Mouse (Mus musculus): ENCODE results near the gene Dph3. TPM values are rescaled to one million over a fixed set of nuclear protein-coding genes. Genes with fewer than 3 reads are reported as not detected.

Dph3 gene
- total and polyA plus RNA-seq, 2 experiments from 2014 or later: 45.3 to 78.2 TPM

- H3K4me3 ChIP-seq (ENCODE audit: low read length): no peak overlapping the region
- H3K9ac ChIP-seq (replicated peaks; ENCODE audit: low read length): no peak overlapping the region
- no peak for ATAC-seq
- WGBS: 62% methylated on average over 10 of the region's 10 CpGs
- no peaks in the 10 kb centered on the region for H3K9me3 ChIP-seq (ENCODE audit: low read length)
- no peaks in the 10 kb centered on the region for H3K36me3 ChIP-seq (ENCODE audit: insufficient read depth, low read length)
- DNase-seq (ENCODE audit: low spot score): no peak
- H3K4me1 ChIP-seq (ENCODE audit: insufficient read depth, low read length): no peaks in the 10 kb centered on the region
- no peak overlapping the region for H3K27ac ChIP-seq
- no peak for TF ChIP-seq CTCF (IDR thresholded peaks at IDR 0.05; ENCODE audit: low read depth)
- no peak overlapping the region for H3K4me2 ChIP-seq (ENCODE audit: low read depth, low read length)
- H3K27me3 ChIP-seq (ENCODE audit: insufficient read depth, low read length): no peaks in the 10 kb centered on the region
These were observed 30.7 kb downstream of the Dph3 start for GRCm38 (mm10) chr14:32054788-32055187.

GRCm38 (mm10) chr14:32053895-32054294 lies 31.6 kb downstream of the Dph3 start:
- Histone ChIP-seq H3K4me2 (ENCODE audit: low read depth, low read length) (no peak overlapping the region), H3K36me3 (ENCODE audit: insufficient read depth, low read length) (no peaks in the 10 kb centered on the region), H3K4me1 (ENCODE audit: insufficient read depth, low read length) (no peaks in the 10 kb centered on the region), H3K9ac (replicated peaks; ENCODE audit: low read length) (no peak overlapping the region), H3K27me3 (ENCODE audit: insufficient read depth, low read length) (no peaks in the 10 kb centered on the region), H3K4me3 (ENCODE audit: low read length) (no peak overlapping the region), H3K9me3 (ENCODE audit: low read length) (no peaks in the 10 kb centered on the region), H3K27ac (no peak overlapping the region)
- ATAC-seq: no peak
- DNase-seq (ENCODE audit: low spot score): no peak
- 77% methylated on average over 5 of the region's 5 CpGs for WGBS
- no peak for TF ChIP-seq CTCF (IDR thresholded peaks at IDR 0.05; ENCODE audit: low read depth)

- H3K4me3 ChIP-seq (ENCODE audit: low read length): no peak overlapping the region
- no peaks in the 10 kb centered on the region for H3K4me1 ChIP-seq (ENCODE audit: insufficient read depth, low read length)
- H3K27me3 ChIP-seq (ENCODE audit: insufficient read depth, low read length): no peaks in the 10 kb centered on the region
- H3K9ac ChIP-seq (replicated peaks; ENCODE audit: low read length): no peak overlapping the region
- WGBS: 79% methylated on average over 6 of the region's 6 CpGs
- H3K9me3 ChIP-seq (ENCODE audit: low read length): no peaks in the 10 kb centered on the region
- no peak overlapping the region for H3K27ac ChIP-seq
- no peak for TF ChIP-seq CTCF (IDR thresholded peaks at IDR 0.05; ENCODE audit: low read depth)
- H3K4me2 ChIP-seq (ENCODE audit: low read depth, low read length): no peak overlapping the region
- H3K36me3 ChIP-seq (ENCODE audit: insufficient read depth, low read length): no peaks in the 10 kb centered on the region
- ATAC-seq (no peak), DNase-seq (ENCODE audit: low spot score) (no peak)
These were observed 35.4 kb downstream of the Dph3 start for GRCm38 (mm10) chr14:32050171-32050570.

GRCm38 (mm10) chr14:32046357-32046756 lies 39.2 kb downstream of the Dph3 start:
- TF ChIP-seq CTCF (IDR thresholded peaks at IDR 0.05; ENCODE audit: low read depth): no peak
- Histone ChIP-seq H3K27me3 (ENCODE audit: insufficient read depth, low read length) (no peaks in the 10 kb centered on the region), H3K36me3 (ENCODE audit: insufficient read depth, low read length) (no peaks in the 10 kb centered on the region), H3K4me3 (ENCODE audit: low read length) (no peak overlapping the region), H3K27ac (no peak overlapping the region), H3K9me3 (ENCODE audit: low read length) (no peaks in the 10 kb centered on the region), H3K4me1 (ENCODE audit: insufficient read depth, low read length) (no peaks in the 10 kb centered on the region), H3K4me2 (ENCODE audit: low read depth, low read length) (no peak overlapping the region), H3K9ac (replicated peaks; ENCODE audit: low read length) (no peak overlapping the region)
- WGBS: 66% methylated on average over 8 of the region's 8 CpGs
- peak; percentile 8 for DNase-seq (ENCODE audit: low spot score)
- ATAC-seq: no peak

- 75% methylated on average over 5 of the region's 5 CpGs for WGBS
- no peak for TF ChIP-seq CTCF (IDR thresholded peaks at IDR 0.05; ENCODE audit: low read depth)
- Histone ChIP-seq H3K27me3 (ENCODE audit: insufficient read depth, low read length) (no peaks in the 10 kb centered on the region), H3K4me3 (ENCODE audit: low read length) (no peak overlapping the region), H3K4me2 (ENCODE audit: low read depth, low read length) (no peak overlapping the region), H3K9me3 (ENCODE audit: low read length) (no peaks in the 10 kb centered on the region), H3K36me3 (ENCODE audit: insufficient read depth, low read length) (no peaks in the 10 kb centered on the region), H3K9ac (replicated peaks; ENCODE audit: low read length) (no peak overlapping the region), H3K4me1 (ENCODE audit: insufficient read depth, low read length) (no peaks in the 10 kb centered on the region), H3K27ac (no peak overlapping the region)
- ATAC-seq (no peak), DNase-seq (ENCODE audit: low spot score) (no peak)
These were observed 43.4 kb downstream of the Dph3 start for GRCm38 (mm10) chr14:32042108-32042507.

- H3K4me3 ChIP-seq (ENCODE audit: low read length): no peak overlapping the region
- no peak for TF ChIP-seq CTCF (IDR thresholded peaks at IDR 0.05; ENCODE audit: low read depth)
- no peak overlapping the region for H3K9ac ChIP-seq (replicated peaks; ENCODE audit: low read length)
- H3K4me1 ChIP-seq (ENCODE audit: insufficient read depth, low read length): no peaks in the 10 kb centered on the region
- no peaks in the 10 kb centered on the region for H3K36me3 ChIP-seq (ENCODE audit: insufficient read depth, low read length)
- no peak overlapping the region for H3K27ac ChIP-seq
- no peak overlapping the region for H3K4me2 ChIP-seq (ENCODE audit: low read depth, low read length)
- H3K27me3 ChIP-seq (ENCODE audit: insufficient read depth, low read length): no peaks in the 10 kb centered on the region
- H3K9me3 ChIP-seq (ENCODE audit: low read length): no peaks in the 10 kb centered on the region
- WGBS: 84% methylated on average over 8 of the region's 8 CpGs
- DNase-seq (ENCODE audit: low spot score) (no peak), ATAC-seq (no peak)
These were observed 47.8 kb downstream of the Dph3 start for GRCm38 (mm10) chr14:32037661-32038252.

- ATAC-seq: no peak
- no peak for TF ChIP-seq CTCF (IDR thresholded peaks at IDR 0.05; ENCODE audit: low read depth)
- Histone ChIP-seq H3K36me3 (ENCODE audit: insufficient read depth, low read length) (no peaks in the 10 kb centered on the region), H3K9me3 (ENCODE audit: low read length) (no peaks in the 10 kb centered on the region), H3K4me1 (ENCODE audit: insufficient read depth, low read length) (no peaks in the 10 kb centered on the region), H3K27ac (no peak overlapping the region), H3K9ac (replicated peaks; ENCODE audit: low read length) (no peak overlapping the region), H3K4me3 (ENCODE audit: low read length) (no peak overlapping the region), H3K4me2 (ENCODE audit: low read depth, low read length) (no peak overlapping the region), H3K27me3 (ENCODE audit: insufficient read depth, low read length) (no peaks in the 10 kb centered on the region)
- no peak for DNase-seq (ENCODE audit: low spot score)
- 60% methylated on average over 5 of the region's 5 CpGs for WGBS
These were observed 49.0 kb downstream of the Dph3 start for GRCm38 (mm10) chr14:32036482-32036881.

All from hindbrain, postnatal 0 days (tissue).